11 mouse cellular contexts compared by ENCODE assay signal in genomic region chr15:96164771-96165431, GRCm38 (mm10).
DNase-seq lines count a peak whose midpoint lies in the region; ATAC-seq and TF ChIP-seq lines count a peak whose summit lies in the region.
"Had no signal": no experiment of that assay in that cellular context is flagged by ENCODE, and none has a peak within 500 bp of the region (broad histone marks: within the 10 kb centered on the region; RNA-seq: fewer than 3 reads in every experiment).

No protein-coding gene starts in this region.

- H3K4me2 ChIP-seq in forebrain, embryonic 15.5 days (replicated peaks): peak overlapping the region; percentile 32
- H3K4me2 ChIP-seq: embryonic facial prominence, embryonic 15.5 days had no signal

- 34% methylated on average over 13 of the region's 13 CpGs for WGBS in forebrain, embryonic 15.5 days
- 68% methylated on average over 13 of the region's 13 CpGs for WGBS in kidney, adult 2 months

- peak; percentile 13 to 25 for DNase-seq in right cerebral cortex, adult 2 months (ENCODE audit: low spot score in 2 of 2)
- no peak for DNase-seq in right cerebral cortex, postnatal 4 days
- DNase-seq in layer of hippocampus, adult 9-11 months: peak; percentile 66
- DNase-seq in kidney, adult 2 months: no peak
- no peak for DNase-seq in heart, postnatal 14 days
- DNase-seq in gastrocnemius, postnatal 14 days: no peak
- DNase-seq: gastrocnemius, adult 2 months; kidney, adult 8-10 months had no signal

- peak; percentile 85 for ATAC-seq in forebrain, embryonic 15.5 days (replicated peaks)

- H3K27me3 ChIP-seq in forebrain, embryonic 15.5 days: no peaks in the 10 kb centered on the region
- H3K27me3 ChIP-seq in kidney, adult 2 months (replicated peaks; ENCODE audit: control insufficient read depth, insufficient read depth, low read length): no peaks in the 10 kb centered on the region
- H3K27me3 ChIP-seq: embryonic facial prominence, embryonic 15.5 days had no signal

- H3K4me3 ChIP-seq in forebrain, embryonic 15.5 days: peak overlapping the region; percentile 12
- no peak overlapping the region for H3K4me3 ChIP-seq in kidney, adult 2 months (ENCODE audit: insufficient read depth, low read depth, low read length)
- H3K4me3 ChIP-seq: embryonic facial prominence, embryonic 15.5 days; gastrocnemius, adult 2 months; limb, embryonic 10.5 days had no signal

- H3K9ac ChIP-seq in forebrain, embryonic 15.5 days (replicated peaks): peak overlapping the region; percentile 16
- H3K9ac ChIP-seq: embryonic facial prominence, embryonic 15.5 days had no signal

- intact Hi-C loops in heart, postnatal 14 days (cut with DNase I): no loop called here
- intact Hi-C loops in gastrocnemius, postnatal 14 days (cut with DNase I; ENCODE audit: low total_unique reads): no loop called here

- H3K4me1 ChIP-seq in forebrain, embryonic 15.5 days: peaks cover 28% of the 10 kb centered on the region
- H3K4me1 ChIP-seq in kidney, adult 2 months (ENCODE audit: control insufficient read depth, insufficient read depth, low read length): no peaks in the 10 kb centered on the region

- no peak for TF ChIP-seq POLR2A in kidney, adult 2 months (IDR thresholded peaks at IDR 0.05; ENCODE audit: low read depth, low read length)

- H3K36me3 ChIP-seq in forebrain, embryonic 15.5 days: no peaks in the 10 kb centered on the region
- no peaks in the 10 kb centered on the region for H3K36me3 ChIP-seq in kidney, adult 2 months (ENCODE audit: control insufficient read depth, insufficient read depth, low read length)
- H3K36me3 ChIP-seq: embryonic facial prominence, embryonic 15.5 days; limb, embryonic 10.5 days had no signal

- TF ChIP-seq CTCF in kidney, adult 2 months (conservative IDR thresholded peaks at IDR 0.05; ENCODE audit: insufficient read depth, insufficient read length, low read depth, low read length): no peak

- H3K9me3 ChIP-seq in forebrain, embryonic 15.5 days: no peaks in the 10 kb centered on the region
- H3K9me3 ChIP-seq: embryonic facial prominence, embryonic 15.5 days; limb, embryonic 10.5 days had no signal

- peak overlapping the region; percentile 81 for H3K27ac ChIP-seq in forebrain, embryonic 15.5 days (replicated peaks)
- H3K27ac ChIP-seq in kidney, adult 2 months (ENCODE audit: insufficient read depth, low read depth, low read length): no peak overlapping the region
- H3K27ac ChIP-seq: embryonic facial prominence, embryonic 15.5 days; gastrocnemius, adult 2 months; limb, embryonic 10.5 days had no signal

Comparison
In these comparisons a context has a peak if more than half of its experiments do, and no peak if none do; other contexts are left out.
1. DNase-seq: peak in right cerebral cortex, adult 2 months (2 of 2) and layer of hippocampus, adult 9-11 months (single experiment); none in right cerebral cortex, postnatal 4 days (single experiment), kidney, adult 2 months (single experiment), heart, postnatal 14 days (0 of 2) and gastrocnemius, postnatal 14 days (single experiment).